Mouse (Mus musculus): ENCODE results near the gene Pdzrn3.

Gene Pdzrn3

DNA sequence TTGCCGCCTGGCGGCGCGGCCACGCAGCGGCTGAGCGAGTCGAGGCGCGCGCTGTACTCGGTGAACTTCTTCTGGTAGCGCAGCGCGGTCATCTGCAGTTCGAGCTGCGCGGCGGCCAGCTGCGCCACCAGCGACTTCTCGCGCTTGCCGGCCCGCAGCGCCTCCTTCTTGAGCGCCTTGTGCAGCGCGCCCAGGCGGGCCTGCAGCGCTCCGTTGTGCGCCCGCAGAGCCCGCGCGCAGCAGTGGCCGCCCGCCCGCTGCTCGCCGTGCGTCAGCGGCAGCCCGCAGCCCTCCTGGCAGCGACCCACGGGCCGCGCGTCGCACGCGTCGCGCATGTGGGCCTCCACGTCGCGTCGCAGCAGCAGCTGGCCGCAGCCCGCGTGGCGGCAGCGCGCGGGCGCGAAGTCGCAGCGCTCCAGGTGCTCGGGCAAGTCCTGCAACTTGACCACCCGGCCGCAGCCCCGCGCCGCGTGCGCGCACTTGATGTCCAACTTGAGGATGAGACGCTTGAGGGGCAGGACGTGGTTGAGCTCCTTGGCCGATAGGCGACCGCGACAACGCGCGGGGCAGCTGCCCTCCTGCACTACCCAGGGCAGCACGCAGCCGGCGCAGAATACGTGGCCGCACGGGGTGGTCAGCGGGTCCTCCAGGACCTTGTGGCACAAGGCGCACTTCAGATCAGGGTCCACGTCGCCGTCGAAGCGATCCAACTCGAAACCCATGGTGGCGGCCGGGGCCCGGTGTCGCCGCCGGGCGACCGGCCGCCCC, at the start of gene Pdzrn3:
Gene Pdzrn3, minus strand, starts transcription at position 731 of the 768 bp plus-strand sequence.
- no peak for DNase-seq

DNA sequence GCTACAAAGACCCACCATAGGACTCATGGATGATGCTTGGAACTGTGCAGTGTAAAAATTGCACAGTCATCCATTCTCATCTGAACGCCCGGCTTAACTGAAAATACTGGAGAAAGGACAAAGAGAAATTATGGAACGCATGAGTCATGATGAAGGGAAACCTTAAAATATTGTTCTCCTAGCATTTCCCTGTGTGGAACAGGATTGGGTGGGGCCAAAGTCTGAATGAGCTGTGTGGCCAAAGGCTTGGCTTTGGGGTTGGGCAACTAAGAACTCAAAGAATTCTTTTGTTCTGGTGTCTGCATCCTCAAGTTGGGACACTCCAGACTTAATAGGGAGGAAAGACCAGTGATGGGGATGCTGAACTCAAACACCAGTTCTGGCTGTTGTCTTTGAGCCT, 49.6 kb upstream of the Pdzrn3 start:
- no peak for DNase-seq

DNA sequence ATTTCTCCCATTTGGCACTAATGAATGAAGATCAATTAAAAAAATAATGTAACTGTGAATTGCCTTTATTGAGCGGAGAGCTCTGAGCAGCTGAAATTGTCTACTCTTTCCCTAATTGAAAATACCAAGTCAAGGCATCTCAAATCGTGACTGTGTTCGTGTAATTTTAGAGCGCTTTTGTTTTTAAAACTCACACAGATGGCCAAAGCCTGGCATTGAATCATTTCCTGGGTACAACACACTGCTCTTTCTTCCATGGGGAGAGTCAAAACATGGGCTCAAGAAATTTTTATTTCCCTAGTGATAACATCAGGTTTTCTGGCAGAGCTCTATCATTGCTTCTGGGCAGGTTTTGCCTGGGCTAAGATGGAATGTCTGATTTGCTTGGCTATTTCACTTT, 48.6 kb upstream of the Pdzrn3 start:
- DNase-seq = no peak

DNA sequence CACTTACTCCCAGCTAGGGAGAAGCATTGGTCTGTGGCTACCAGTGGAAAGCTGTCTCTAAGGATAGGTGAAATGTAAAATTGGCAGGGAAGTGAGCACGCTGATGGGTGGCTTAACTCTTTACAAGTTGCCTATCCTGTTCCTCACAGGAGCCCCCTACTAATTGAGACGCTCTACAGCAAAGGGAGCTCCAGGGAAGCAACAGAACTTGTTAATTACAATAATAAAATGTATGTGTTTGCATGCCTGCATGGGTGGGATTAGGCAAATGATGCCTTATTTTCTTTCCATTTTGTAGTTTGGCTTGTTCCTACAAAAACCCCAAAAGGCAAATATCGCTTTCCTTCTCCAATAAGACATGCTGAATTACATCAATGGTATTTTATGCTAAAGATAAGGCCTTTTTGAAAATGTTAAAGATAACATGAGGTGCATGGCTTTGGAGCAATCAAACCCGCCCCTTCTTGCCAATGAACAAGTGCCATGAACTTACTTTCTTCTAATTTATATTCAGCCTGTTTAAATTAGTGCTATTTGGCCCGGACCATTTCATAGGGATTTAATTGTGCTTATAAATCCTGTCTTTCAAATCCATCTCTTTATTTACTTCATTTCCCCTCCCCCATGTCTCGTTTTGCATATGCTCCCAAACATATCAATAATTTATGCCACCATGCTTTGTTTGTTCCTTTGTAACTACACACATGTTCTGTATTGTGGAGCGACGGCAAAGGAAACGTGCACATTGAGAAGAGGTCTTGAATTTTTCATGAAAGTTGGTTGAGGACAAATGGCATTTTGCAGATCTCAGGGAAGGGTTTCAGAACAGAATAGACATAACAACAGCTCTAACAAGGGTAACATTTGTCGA, 44.6 kb upstream of the Pdzrn3 start:
- no peak for DNase-seq

DNA sequence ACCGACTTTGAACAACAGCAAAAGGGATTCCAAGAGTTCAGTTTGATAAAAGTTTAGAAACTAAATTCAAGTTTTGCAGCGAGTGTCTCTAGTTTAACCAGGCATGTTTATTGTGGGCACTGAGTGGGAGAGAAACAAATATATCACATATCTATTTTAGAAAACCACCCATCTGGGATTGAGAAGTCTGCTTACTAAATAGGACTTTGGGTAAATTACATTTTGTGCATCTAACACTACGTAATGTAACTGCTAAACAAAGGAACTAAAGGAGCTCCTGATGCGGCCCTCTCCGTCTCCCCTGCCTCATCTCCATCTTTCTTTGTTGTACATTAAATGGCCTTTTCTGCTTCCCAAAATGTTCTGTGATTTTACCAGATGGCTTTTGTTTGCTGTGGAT, 40.5 kb upstream of the Pdzrn3 start:
- DNase-seq = no peak

DNA sequence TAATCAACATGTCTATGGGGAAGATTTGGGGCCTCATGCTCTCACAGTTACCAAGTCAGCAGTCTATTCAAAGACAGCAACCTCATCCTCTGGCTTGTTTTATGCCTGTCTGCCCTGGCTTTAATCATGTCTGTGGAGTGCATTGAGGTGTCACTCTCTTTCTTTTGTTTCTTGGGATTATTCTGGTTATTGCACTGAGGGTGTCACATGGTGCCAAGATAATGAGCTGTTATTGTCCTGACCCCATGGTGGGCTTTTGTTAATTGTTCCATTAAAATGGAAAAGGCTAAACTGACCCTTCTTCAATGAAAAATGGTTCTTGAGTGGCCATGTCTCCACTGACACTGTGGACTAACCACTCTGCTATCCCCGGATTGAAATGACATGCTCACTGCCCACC, 34.0 kb upstream of the Pdzrn3 start:
- no peak for DNase-seq

DNA sequence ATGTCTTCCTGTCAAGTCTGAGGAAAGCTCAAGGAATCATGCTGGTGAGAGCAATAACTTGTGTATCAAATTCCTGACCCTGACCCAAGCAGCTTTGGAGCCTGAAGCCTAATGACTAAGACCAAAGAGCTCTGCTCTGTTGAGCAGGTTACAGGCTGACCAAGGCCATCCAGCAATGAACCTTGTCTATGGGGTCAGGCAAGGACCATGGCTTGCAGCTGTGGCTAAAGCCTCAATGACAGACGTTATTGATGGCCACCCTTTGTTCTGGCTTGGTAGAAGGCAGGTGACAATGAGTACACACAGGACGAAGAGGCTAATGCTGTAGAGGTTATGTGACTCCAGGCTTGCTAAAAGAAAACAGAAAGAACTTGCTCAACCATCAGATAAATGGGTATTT, 33.4 kb upstream of the Pdzrn3 start:
- DNase-seq = no peak

DNA sequence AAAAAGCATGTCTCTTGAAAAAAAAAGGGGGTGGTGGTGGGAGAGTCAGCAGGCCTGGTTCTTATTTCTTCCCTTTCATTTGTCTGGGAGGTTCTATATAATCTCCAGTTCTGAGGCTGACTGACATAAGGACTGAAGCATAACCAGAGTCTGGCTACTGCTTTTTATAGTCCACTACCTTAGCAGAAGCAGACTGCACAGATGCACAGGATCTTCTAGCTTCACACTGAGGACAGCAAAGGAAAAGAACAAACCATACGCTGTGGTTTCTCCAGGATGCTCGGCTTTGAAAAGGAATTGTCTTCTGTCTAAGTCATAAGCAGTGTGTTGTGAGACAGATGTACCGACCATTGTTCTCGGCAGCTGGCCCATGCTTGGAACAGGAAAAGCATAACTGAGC, 19.0 kb upstream of the Pdzrn3 start:
- DNase-seq = no peak

DNA sequence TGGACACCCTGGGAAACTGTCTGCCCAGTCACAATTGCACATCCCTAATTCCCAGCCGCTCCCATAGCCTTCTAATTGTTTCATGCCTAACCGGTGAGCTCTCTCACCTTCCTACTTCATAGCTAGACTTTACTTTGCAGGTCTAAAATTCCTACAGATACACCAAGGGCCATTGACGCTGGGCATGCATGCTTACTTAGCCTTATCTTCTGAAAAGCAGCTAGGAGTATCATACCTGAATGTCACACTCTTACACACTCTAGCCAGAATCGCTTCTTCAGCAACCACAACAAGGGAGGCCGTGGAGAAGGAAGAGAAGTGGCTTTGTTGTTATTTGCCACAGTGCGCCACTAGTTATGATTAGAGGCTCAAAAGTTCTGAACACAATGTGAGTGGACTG, 18.2 kb upstream of the Pdzrn3 start:
- no peak for DNase-seq

DNA sequence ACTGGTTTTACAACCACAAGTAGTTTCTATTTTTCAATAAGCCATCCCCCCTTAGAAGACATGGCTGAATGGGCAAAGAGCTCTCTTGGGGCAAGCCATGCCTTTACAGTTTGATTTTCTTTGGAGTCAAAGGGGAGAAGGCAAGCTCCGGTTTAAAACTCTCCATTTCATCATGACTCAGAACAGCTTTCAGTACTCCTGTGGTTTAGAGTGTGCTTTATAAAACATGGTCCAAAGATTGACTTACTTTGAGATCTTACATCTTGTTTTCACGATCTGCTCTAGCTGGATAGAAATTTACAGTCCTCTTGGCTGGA, 15.1 kb upstream of the Pdzrn3 start:
- no peak for DNase-seq

DNA sequence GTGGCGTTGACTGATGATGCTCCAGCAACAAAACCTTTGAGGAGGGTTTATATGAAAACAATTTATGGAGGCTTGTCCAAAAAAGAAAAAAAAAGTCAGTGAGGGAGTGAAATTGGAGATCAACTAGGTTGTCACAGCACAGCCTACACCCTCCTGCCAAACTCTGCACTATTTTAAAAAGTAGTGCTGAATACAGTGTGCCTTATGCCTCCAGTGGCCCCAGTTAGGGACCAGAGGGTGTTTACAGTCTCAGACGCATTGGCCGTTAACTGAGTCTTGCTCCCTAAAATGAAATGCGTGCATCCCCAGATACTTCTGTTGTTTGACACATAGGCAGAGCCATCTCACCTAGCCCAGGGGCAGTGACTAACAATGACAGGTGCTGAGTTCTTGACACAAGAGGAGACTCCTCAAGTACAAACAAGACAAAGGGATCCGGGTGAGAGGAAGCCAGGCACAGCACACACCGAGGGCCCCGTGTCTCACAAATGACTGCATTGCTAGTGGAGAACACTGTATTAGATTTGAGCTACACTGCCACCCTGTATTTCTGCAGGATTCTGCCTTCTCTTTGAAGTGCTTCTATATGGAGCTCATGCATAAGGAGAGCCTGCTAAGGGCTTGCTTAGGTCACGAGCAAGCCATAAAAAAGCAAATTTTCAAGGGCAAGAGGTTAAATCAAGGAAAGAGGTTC, 14.6 kb upstream of the Pdzrn3 start:
- DNase-seq = no peak

DNA sequence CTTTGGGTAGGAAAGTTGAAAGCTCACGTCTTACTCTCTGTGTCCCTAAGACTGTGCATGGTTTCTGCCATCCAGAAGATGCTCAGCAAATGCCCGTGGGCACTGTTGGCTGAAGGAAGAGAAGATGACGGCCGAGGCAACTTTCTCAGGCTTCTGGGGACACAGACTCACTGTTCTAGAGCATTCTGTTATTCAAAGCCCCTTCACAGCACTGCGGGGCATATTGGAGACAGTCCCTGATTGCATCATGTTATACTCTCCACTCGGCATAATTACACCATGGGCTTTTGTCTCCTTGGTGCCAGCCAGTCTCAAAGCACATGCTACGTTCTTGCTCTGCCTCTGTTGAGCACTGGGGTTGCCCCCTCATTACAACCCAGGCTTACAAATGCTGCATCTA, 7.8 kb upstream of the Pdzrn3 start:
- no peak for DNase-seq

DNA sequence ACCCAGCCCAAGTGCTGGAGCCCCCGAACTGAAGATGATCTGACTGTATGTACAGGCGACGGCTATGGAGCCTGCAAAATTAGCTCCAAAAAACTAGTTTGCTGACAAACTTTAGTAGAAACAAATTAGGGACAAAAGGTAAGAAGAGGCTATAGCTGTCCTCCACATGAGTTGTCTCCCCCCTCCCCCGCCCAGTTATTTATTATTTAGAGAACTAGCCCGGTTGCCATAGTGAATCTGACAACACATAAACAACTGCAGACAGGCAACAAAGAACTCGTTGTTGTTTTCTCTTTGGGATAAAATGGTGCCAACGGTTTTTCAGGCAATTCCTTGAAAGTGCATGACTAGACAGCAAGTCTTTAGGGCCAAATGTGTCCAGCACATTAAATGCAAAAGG, 7.3 kb upstream of the Pdzrn3 start:
- no peak for DNase-seq

DNA sequence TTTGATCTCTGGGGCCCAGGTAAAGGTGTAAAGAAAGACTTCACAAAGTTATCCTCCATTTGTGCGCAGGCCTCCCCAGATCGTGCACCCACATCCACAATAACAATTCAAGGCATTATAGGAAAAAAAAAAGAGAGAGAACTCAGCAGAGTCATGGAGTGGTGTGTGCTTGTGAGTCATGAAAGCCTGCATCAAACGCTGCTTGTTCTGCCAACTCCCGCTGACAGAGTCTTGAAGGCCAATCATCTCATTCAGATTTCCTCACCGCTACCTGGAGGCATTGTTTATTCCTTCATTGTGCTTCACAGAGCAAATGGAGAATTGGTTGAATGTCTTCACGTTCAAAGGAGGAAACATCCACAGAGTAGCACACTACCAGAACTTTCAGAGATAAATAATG, 6.8 kb upstream of the Pdzrn3 start:
- no peak for DNase-seq

DNA sequence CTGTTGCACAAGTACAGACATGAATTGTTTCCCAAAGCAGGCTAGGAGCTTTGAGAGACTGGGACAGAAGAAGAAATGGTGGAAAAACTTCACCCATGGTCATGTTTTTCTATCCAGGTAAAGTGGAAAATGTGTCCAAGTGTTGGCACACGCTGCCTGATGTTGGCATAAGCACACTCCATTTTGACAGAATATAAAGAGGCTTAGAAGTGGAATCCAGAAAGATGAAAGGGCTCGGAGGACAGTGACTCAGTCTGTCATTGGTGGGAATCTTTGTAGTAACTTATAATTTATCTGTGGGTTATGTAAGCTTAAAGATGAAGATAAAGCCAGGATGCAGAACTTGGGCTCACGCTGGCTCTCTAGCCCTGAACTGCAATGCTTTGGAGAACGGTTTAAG, 5.2 kb upstream of the Pdzrn3 start:
- no peak for DNase-seq

DNA sequence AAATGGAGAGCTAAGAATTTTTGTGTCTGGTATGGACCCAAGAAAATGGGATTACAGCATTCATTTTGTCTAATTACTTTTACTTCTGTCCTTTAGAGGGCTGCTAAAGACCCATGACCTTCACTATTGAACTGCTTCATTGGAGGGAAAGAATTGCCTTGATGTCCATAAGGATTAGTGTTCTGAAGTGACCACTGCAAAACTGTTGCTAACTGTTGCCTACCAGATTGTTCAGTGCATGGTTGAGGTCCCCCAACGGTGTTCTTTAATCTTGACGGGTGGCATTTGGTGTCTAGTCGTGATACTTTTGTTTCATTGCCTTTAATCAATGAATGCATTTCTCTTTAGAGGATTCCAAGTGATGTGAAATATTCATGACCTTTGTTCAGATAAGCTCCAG, 1.8 kb upstream of the Pdzrn3 start:
- DNase-seq = no peak

DNA sequence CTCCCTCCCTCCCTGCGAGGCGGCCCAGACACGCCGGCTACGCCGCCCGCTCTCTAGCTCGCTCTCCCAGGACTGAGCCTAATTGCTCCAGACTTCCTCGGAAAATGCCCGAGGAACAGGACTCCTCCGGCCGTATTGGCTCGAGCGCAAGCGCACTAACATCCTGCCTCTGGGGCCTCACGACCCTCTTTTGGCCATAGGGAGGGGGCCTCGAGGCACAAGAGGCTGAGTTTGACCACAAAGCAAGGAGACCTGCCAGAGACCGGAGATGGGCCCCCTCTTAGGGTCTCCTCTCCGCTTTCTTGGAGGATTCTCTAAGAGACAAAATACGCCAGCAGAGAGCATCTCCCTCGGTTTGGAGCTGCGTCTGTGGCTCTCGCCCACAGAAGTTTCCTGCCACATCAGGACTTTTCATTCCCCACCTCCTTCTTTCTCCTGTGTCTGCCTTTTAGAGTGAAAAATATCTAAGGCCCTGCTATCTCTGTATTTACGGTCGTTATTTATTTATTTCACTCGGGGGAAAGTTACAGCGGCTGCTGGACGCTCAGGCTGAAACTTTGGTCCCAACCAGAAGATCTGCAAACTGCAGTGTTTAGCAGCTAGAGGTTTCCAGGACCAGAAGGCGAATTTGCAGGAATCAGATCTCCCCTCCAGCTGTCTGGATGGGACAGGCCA, 375 bp upstream of the Pdzrn3 start:
- DNase-seq = no peak

DNA sequence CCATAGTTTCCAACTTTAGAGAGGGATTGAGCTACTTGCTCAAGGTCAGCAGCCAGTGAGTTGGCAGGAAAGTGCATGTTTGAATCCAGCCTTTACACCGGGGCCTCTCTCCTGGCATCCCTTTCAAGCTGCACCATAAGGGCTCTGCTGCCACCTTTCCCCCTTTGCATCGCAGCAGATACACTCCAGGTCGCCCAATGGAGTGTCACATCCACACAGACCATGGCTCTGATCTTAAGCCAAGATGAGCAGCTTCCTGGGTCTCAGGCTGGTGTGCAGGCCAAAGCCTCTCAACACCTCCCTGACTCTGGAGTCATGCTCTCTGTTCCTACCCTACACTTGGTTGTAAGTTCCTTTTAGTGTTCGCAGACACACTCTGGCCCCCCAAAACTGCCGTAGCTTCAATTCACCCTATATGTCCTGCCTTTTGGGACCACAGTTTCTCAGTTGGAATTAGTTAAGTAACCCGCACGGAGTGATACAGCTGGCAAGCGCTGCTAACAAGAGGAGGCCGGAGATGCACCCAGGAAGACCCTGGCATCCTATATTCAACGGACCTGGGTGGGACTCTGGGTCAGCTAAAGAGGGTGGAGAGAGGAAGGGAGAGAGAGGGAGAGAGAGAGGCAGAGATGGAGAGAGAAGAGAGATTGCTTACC, 1.1 kb downstream of the Pdzrn3 start:
- DNase-seq = no peak

DNA sequence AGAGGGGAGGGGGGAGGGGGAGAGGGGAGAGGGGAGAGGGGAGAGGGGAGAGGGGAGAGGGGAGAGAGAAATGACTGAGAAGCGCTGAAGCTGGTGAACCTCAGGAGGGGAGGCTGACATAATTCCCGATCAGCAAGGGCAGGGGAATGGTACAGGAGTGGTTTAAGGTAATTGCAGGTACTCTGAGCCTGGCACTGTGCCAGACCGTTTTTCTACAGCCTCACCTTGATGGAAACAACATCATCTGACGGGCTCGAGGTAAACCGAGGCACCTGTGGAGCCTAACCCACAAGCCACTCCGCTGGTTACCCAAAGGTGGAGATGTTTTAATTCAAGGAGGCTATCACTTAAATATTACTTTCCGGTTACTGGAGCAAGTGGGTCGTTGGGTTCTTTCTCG, 1.6 kb downstream of the Pdzrn3 start:
- no peak for DNase-seq

DNA sequence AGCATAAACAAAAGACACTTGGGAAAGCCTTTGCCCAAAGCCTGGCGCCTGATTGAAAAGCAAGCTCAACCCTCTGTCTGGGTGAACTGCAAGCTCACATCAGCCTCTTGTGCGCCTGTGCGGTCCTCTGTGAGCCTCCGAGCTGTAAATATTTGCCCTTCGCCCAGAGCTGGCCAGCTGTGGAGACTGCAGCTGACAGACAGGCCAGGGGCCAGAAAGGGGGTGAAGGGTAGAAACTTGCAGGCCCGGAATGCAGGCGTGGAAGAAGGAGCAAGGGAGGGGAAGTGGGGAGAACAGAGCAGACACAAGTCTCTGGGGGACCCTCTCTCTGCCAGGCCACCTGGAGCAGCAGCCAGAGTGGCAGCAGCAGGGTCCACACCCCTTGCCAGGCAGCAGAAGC, 3.0 kb downstream of the Pdzrn3 start:
- no peak for DNase-seq

DNA sequence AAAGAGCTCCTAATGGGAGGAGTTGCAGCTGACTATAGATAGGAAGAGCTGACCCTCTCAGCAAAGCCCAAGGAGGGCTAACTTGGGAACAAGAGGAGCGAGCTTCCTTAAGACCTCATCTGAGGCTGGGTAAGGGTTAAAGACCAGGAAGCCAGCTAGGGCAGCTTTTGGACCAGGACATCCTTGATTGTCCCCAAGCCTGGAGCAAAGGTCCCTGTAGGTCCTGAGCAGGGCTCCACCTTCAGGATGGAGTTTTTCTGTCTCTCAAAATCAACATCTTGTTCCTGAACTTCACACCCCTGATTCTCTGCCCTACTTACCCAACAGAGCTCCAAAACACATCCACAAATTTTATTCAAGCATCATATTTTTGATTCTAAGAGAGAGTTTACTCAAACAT, 3.5 kb downstream of the Pdzrn3 start:
- DNase-seq = no peak

DNA sequence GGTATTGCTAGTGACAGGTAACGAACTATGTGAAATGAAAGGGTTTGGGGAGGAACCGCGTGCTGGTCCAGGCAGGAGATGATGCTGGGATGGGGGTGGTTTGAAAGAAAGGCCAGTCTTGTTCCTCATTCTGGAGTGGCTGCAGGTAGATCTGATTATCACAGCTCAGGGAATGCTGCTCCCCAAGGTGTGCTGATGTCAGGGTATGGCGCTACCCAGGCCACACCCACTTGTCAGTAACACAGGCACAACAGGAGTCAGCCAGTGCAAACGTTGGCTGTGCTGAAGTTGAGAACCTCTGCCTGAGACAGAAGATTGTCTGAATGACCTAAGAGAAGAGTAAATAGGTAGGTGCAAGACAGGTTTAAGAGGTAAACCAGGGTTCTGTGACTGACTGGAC, 4.7 kb downstream of the Pdzrn3 start:
- DNase-seq = no peak
